Mouse (Mus musculus): ENCODE measurements around the gene Zfp385c. TPM values are rescaled to one million over a fixed set of nuclear protein-coding genes. Genes with fewer than 3 reads are reported as not detected.
A peak's percentile ranks its signal among the peaks of the same experiment; 100 is the strongest.
"Not testable (repeated sequence)": the region's sequence is repeated elsewhere in the genome, so short reads cannot be mapped to it uniquely, and the experiment has no call there.

Zfp385c gene
- total RNA-seq, 1 experiment from 2014 or later = 0.76 TPM

DNA sequence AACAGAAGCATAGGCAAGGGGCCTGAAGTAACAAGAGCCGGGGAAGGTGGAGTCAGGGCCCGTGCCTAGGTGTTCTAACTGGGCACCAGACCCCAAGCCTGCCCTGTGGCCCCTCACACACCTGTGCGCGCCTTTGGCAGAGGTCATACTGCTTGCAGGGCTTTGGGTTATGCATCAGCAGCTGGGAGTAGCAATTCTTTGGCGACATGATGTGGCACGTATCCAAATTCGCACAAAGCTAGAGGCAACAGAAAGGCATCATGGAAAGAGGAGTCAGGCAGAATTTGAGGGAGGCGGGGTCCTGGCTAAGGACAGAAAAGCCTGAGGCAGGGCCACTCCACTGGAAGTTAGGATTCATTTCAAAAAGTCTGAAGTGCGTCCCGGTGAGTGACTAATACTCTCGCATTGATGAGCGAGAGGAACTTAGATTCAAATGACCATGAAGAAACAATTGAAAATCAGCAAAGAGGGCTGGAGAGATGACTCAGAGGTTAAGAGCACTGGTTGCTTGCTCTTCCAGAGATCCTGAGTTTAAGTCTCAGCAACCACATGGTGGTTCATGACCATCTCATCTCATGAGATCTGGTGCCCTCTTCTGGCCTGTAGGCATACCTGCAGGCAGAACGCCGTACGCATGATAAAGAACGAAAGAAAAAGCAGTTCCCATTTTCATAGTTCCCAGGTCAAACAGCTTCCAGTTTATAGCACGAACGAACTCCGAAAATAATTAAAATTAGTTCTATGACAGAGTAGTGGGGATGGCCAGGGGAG is 10.0 kb upstream of the Zfp385c start:
- peak; percentile 58 for ATAC-seq (replicated peaks; ENCODE audit: insufficient number of reproducible peaks, low FRiP score, low TSS enrichment, poor library complexity, severe bottlenecking)

DNA sequence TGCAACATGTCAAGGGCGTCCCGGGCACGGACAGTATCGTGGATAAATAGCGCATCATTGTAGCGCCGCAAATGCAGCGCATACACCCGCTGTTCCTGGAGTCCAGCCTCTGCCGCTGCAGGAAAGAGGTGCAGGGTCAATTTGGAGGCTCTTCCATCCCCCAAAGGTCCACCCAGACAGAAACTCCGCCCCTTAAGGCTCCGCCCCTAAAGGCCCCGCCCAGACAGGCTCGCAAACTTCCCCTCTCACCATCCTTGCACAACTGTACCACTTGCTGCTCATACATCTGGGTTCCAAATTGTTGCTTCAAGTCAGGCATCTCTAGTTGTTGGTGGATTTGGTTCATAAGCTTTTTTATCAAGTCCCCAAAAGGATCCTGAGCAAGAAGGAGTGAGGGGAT is 9.0 kb upstream of the Zfp385c start:
- peak; percentile 60 for ATAC-seq (replicated peaks; ENCODE audit: insufficient number of reproducible peaks, low FRiP score, low TSS enrichment, poor library complexity, severe bottlenecking)

- no peak for ATAC-seq (replicated peaks; ENCODE audit: insufficient number of reproducible peaks, low FRiP score, low TSS enrichment, poor library complexity, severe bottlenecking)
These were observed 8.5 kb upstream of the Zfp385c start for GRCm38 (mm10) chr11:100700710-100701109.

GRCm38 (mm10) chr11:100697921-100698320 is 5.7 kb upstream of the Zfp385c start:
- no peak for ATAC-seq (replicated peaks; ENCODE audit: insufficient number of reproducible peaks, low FRiP score, low TSS enrichment, poor library complexity, severe bottlenecking)

- peak; percentile 77 for ATAC-seq (replicated peaks; ENCODE audit: insufficient number of reproducible peaks, low FRiP score, low TSS enrichment, poor library complexity, severe bottlenecking)
These were observed 2.7 kb upstream of the Zfp385c start for GRCm38 (mm10) chr11:100694926-100695325.

GRCm38 (mm10) chr11:100693154-100693553 is 899 bp upstream of the Zfp385c start:
- ATAC-seq (replicated peaks; ENCODE audit: insufficient number of reproducible peaks, low FRiP score, low TSS enrichment, poor library complexity, severe bottlenecking) = no peak

GRCm38 (mm10) chr11:100690389-100690788 is 1.9 kb downstream of the Zfp385c start:
- ATAC-seq (replicated peaks; ENCODE audit: insufficient number of reproducible peaks, low FRiP score, low TSS enrichment, poor library complexity, severe bottlenecking) = no peak

DNA sequence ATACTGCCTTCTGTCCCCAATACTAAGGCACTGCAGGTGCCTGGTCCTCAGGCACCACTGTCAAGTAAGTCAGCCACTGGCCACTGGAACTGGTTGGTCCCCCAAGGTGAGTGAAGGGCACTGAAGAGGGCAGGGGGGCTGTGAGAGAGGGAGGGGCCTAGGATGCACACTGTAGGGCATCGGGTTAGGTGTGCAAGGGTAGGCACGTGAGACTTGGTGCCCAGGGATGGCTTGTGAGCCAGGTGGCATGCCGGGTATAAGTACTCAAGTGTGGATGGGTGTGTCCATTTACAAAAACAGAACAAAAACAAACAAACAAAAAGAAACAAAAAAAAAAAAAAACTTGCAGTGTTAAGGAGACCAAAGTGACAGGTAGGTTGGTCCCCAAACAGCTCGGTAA is 3.8 kb downstream of the Zfp385c start:
- no peak for ATAC-seq (replicated peaks; ENCODE audit: insufficient number of reproducible peaks, low FRiP score, low TSS enrichment, poor library complexity, severe bottlenecking)

DNA sequence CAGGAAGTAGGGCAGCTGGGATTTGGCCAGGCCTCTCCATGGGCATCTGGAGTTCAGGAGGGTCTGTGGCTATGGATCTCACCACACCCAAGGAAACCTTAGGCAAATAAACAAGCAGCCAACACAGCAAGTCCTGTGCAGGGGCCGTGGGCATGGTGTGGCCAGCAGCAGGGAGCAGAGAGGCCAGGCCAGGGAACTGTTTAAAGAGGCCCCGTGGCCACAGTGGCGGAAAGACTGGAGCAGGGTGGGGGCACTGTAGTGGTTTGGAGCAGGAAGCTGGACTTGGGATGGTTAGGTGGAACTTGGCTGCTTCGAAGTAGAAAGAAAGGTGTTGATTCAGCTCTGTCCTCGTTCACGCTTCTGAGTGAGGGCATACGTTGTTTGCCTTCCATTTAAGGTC is 5.0 kb downstream of the Zfp385c start:
- ATAC-seq (replicated peaks; ENCODE audit: insufficient number of reproducible peaks, low FRiP score, low TSS enrichment, poor library complexity, severe bottlenecking) = no peak

- no peak for ATAC-seq (replicated peaks; ENCODE audit: insufficient number of reproducible peaks, low FRiP score, low TSS enrichment, poor library complexity, severe bottlenecking)
These were observed 6.9 kb downstream of the Zfp385c start for GRCm38 (mm10) chr11:100685371-100685770.

DNA sequence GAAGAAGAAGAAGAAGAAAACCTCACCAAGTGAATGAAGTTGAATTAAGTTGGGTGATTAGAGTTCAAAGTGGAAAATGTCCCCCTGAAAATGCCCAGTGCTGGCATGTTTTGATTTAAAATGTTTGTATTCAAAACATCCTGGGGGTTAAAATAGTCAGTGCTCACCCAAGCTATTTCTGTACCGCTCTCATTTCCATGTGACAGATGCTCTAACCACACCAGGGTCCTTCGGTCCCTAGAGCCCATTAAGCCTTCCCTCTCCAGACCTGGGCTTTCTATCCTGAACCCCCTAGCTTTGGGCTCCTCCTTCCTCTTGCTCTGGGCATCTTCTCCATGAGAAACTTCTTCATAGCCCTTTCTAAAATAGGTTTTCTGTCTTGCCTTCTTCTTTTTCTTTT is 8.2 kb downstream of the Zfp385c start:
- ATAC-seq (replicated peaks; ENCODE audit: insufficient number of reproducible peaks, low FRiP score, low TSS enrichment, poor library complexity, severe bottlenecking) = no peak

DNA sequence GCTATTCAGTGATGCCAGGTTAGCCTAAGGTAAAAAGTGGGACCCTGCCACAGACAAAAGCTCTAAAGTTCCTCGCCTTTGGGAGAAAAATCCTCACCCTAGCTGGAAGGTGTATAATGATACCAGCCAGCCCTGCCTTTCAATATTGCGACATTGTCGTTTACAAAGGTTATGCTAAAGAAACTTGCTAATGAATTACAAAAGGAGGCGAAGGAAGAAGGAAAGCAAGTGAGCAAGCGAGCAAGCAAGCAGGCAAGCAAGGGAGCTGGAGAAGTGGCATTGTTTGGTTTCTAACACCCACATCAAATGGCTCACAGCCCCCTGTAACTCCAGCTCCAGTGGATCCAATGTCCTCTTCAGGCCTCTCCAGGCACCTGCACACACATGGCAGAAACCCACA is 9.7 kb downstream of the Zfp385c start:
- ATAC-seq (replicated peaks; ENCODE audit: insufficient number of reproducible peaks, low FRiP score, low TSS enrichment, poor library complexity, severe bottlenecking) = no peak

GRCm38 (mm10) chr11:100681826-100682225 is 10.4 kb downstream of the Zfp385c start:
- no peak for ATAC-seq (replicated peaks; ENCODE audit: insufficient number of reproducible peaks, low FRiP score, low TSS enrichment, poor library complexity, severe bottlenecking)

GRCm38 (mm10) chr11:100677810-100678209 is 14.4 kb downstream of the Zfp385c start:
- no peak for ATAC-seq (replicated peaks; ENCODE audit: insufficient number of reproducible peaks, low FRiP score, low TSS enrichment, poor library complexity, severe bottlenecking)

GRCm38 (mm10) chr11:100673169-100673568 is 19.1 kb downstream of the Zfp385c start:
- ATAC-seq (replicated peaks; ENCODE audit: insufficient number of reproducible peaks, low FRiP score, low TSS enrichment, poor library complexity, severe bottlenecking) = no peak

GRCm38 (mm10) chr11:100671956-100672355 is 20.3 kb downstream of the Zfp385c start:
- ATAC-seq (replicated peaks; ENCODE audit: insufficient number of reproducible peaks, low FRiP score, low TSS enrichment, poor library complexity, severe bottlenecking) = no peak

GRCm38 (mm10) chr11:100671049-100671448 is 21.2 kb downstream of the Zfp385c start:
- no peak for ATAC-seq (replicated peaks; ENCODE audit: insufficient number of reproducible peaks, low FRiP score, low TSS enrichment, poor library complexity, severe bottlenecking)

DNA sequence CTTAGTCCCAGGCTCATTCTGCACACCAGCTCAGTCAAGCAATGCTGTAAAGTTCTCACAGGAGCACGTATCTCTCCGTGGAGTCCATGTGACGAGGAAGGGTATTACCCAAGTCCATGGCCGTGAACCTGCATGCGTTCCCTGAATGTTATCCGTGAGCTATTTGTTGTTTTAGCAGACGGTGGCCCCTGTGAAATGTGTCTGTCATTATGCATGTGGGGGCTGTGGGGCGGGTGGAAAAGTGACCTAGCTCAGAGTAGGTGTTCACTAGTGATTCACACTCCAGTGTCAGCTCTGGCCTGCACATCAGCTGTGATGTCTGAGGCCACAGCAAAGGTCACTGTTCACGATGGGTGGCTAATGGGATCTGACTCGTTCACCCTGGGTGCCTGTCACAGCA is 32.4 kb downstream of the Zfp385c start:
- no peak for ATAC-seq (replicated peaks; ENCODE audit: insufficient number of reproducible peaks, low FRiP score, low TSS enrichment, poor library complexity, severe bottlenecking)

DNA sequence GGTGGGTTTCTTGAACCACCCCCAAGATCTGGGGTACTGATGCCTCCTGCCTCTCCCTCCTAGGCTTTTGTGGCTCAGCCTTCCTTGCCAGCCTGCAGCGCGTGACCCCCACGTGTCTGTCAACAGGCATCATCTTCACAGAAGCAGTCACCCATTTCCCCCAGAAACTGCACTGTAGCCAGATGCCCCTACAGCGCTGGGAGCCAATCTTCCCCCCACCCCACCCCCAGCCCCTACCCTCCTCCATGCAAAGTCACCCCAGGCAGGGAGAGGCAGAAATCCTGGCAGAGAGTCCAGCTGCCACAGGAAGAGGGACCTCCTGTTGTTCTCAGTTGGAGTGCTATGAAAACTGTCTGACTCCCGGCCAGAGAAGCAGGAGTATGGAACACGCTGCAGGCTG is 35.8 kb downstream of the Zfp385c start:
- ATAC-seq (replicated peaks; ENCODE audit: insufficient number of reproducible peaks, low FRiP score, low TSS enrichment, poor library complexity, severe bottlenecking) = no peak

DNA sequence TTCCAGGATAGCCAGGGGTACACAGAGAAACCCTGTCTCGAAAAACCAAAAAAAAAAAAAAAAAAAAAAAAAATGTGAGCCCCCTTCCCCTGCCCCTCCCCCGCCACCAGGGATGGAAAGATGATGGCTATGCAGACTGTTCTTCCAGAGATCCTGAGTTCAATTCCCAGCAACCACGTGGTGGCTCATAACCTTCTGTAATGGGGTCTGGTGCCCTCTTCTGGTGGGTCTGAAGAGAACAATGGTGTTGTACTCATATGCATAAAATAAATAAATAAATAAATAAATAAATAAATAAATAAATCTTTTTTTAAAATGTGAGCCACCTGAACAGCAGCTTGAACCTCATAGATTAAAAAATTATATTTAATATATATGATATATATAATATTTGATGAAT is 36.7 kb downstream of the Zfp385c start:
- not testable (repeated sequence) for ATAC-seq (replicated peaks; ENCODE audit: insufficient number of reproducible peaks, low FRiP score, low TSS enrichment, poor library complexity, severe bottlenecking)

DNA sequence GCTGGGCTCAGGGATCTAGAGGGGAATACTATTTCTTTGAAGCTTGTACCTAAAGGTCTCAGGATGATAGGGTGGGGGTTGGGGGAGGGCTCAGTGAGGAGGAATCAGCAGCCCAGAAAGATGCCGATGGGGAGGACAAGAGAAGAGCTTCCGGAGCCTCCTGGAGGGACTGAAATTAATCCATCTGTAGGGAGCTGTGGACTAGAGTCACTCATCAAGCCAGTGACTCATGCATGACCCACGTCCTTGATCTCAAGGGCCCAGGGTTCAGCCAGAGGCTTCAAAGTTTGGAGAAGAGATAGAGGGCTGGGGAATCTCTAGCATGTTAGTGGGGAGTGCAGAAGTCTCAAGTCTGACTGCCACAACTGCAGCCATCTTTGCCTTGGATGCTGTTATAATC is 40.5 kb downstream of the Zfp385c start:
- no peak for ATAC-seq (replicated peaks; ENCODE audit: insufficient number of reproducible peaks, low FRiP score, low TSS enrichment, poor library complexity, severe bottlenecking)

Measured in monocyte, adult 5-6 weeks (primary cell).